In the genomic region with DNA sequence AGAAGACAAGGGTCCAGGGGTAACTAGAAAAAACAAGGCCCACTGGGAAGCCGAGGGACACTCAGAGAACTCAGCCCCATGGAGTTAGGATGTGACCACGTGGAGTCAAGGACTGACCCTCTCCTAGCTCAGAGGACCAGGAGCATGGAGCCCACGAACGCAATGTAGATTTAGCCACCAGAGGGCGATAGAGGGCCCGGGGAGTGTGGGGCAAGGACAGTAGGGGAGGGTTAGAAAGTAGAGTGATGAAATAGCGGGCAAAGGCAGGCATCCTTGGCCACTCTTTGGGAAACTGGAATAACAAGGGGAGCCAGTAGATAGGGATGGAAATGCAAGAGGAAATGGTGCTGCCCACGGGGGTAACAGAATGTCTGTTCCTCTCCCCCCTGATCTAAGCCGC, we compare ENCODE assay signal across 8 mouse cellular contexts. TPM values are rescaled to one million over a fixed set of nuclear protein-coding genes. Genes with fewer than 3 reads are reported as not detected.
DNase-seq lines count a peak whose midpoint lies in the region; ATAC-seq and TF ChIP-seq lines count a peak whose summit lies in the region.
"Had no signal": no experiment of that assay in that cellular context is flagged by ENCODE, and none has a peak within 500 bp of the region (broad histone marks: within the 10 kb centered on the region; RNA-seq: fewer than 3 reads in every experiment).

No protein-coding gene starts in this region.

- TF ChIP-seq EP300 in MEL (IDR thresholded peaks at IDR 0.05; ENCODE audit: low read depth in 1 of 2, low read length in 2 of 2): no peak

- no peaks in the 10 kb centered on the region for H3K27me3 ChIP-seq in kidney, embryonic 15.5 days
- H3K27me3 ChIP-seq in MEL (ENCODE audit: control insufficient read depth in 1 of 2, insufficient read depth in 2 of 2, low read length in 2 of 2): no peaks in the 10 kb centered on the region

- no peak overlapping the region for H3K4me3 ChIP-seq in kidney, embryonic 15.5 days (replicated peaks)
- no peak overlapping the region for H3K4me3 ChIP-seq in MEL (ENCODE audit: control insufficient read depth in 1 of 2, insufficient read depth in 1 of 2, low read depth in 2 of 2, low read length in 2 of 2)
- H3K4me3 ChIP-seq: megakaryocyte, embryonic 14.5 days had no signal

- H3K79me2 ChIP-seq in MEL (ENCODE audit: control insufficient read depth, insufficient read depth, low read length, poor library complexity): no peaks in the 10 kb centered on the region

- ATAC-seq in kidney, embryonic 15.5 days (replicated peaks; ENCODE audit: low FRiP score): no peak

- peak; percentile 34 for DNase-seq in kidney, postnatal 10 days
- peak; percentile 3 for DNase-seq in MEL (ENCODE audit: low read depth, low spot score)
- DNase-seq in brain, embryonic 14.5 days (ENCODE audit: low read depth): no peak
- DNase-seq in lung, postnatal 10 days: peak; percentile 32
- DNase-seq in thymus, postnatal 36 days: peak; percentile 33 to 46
- DNase-seq in frontal cortex, postnatal 36 days (ENCODE audit: low spot score in 2 of 2): no peak

- H3K9ac ChIP-seq in kidney, embryonic 15.5 days: no peak overlapping the region
- no peak overlapping the region for H3K9ac ChIP-seq in MEL (ENCODE audit: control insufficient read depth, low read depth, low read length, poor library complexity, severe bottlenecking)

- TF ChIP-seq CTCF in MEL (IDR thresholded peaks at IDR 0.05 in 2 of 3, conservative IDR thresholded peaks at IDR 0.05 in 1 of 3; ENCODE audit: control insufficient read depth in 1 of 3, insufficient read depth in 1 of 3, low read depth in 2 of 3, low read length in 3 of 3, poor library complexity in 1 of 3, severe bottlenecking in 1 of 3): peak; percentile 22 to 37 (median 35); a peak in 4 of 6 replicates
- peak; percentile 42; the same call in 1 of the 2 replicates for TF ChIP-seq CTCF in brain, embryonic 14.5 days (IDR thresholded peaks at IDR 0.05; ENCODE audit: borderline replicate concordance, extremely low read depth, insufficient read depth, insufficient read length)

- H3K9me3 ChIP-seq in kidney, embryonic 15.5 days (replicated peaks): no peaks in the 10 kb centered on the region
- H3K9me3 ChIP-seq in MEL (replicated peaks; ENCODE audit: insufficient read depth, low read length): no peaks in the 10 kb centered on the region

- TF ChIP-seq POLR2A in MEL (IDR thresholded peaks at IDR 0.05; ENCODE audit: control insufficient read depth in 1 of 2, insufficient read depth in 1 of 2, low read depth in 1 of 2, low read length in 2 of 2, poor library complexity in 1 of 2): no peak
- no peak for TF ChIP-seq POLR2A in brain, embryonic 14.5 days (IDR thresholded peaks at IDR 0.05; ENCODE audit: borderline replicate concordance, extremely low read depth, insufficient read depth, insufficient read length, poor library complexity, severe bottlenecking)

- 51% methylated on average over 9 of the region's 9 CpGs for WGBS in kidney, embryonic 15.5 days

- H3K27ac ChIP-seq in kidney, embryonic 15.5 days: no peak overlapping the region
- H3K27ac ChIP-seq in MEL (ENCODE audit: control insufficient read depth, low read depth, low read length): no peak overlapping the region

- TF ChIP-seq RAD21 in MEL (IDR thresholded peaks at IDR 0.05; ENCODE audit: low read depth, low read length): no peak

- H3K4me2 ChIP-seq in kidney, embryonic 15.5 days: no peak overlapping the region

- H3K36me3 ChIP-seq in kidney, embryonic 15.5 days: no peaks in the 10 kb centered on the region
- H3K36me3 ChIP-seq in MEL (ENCODE audit: control insufficient read depth in 1 of 2, insufficient read depth in 2 of 2, low read length in 2 of 2): no peaks in the 10 kb centered on the region

- no peaks in the 10 kb centered on the region for H3K4me1 ChIP-seq in kidney, embryonic 15.5 days
- no peaks in the 10 kb centered on the region for H3K4me1 ChIP-seq in MEL (ENCODE audit: control insufficient read depth in 1 of 2, insufficient read depth in 2 of 2, low read length in 2 of 2)
- H3K4me1 ChIP-seq: megakaryocyte, embryonic 14.5 days had no signal

TF ChIP-seq in MEL, 35 proteins besides CTCF, POLR2A, EP300 and RAD21:
- TF ChIP-seq SMC3 (IDR thresholded peaks at IDR 0.05; ENCODE audit: low read depth, low read length): peak; percentile 22; the same call in 1 of the 2 replicates
- TF ChIP-seq NELFE (IDR thresholded peaks at IDR 0.05; ENCODE audit: low read depth, low read length): no peak
- TF ChIP-seq GATA1 (IDR thresholded peaks at IDR 0.05; ENCODE audit: low read depth, low read length): no peak
- TF ChIP-seq SIN3A (IDR thresholded peaks at IDR 0.05; ENCODE audit: low read length): no peak

RNA-seq across cellular contexts. Expression of gene Ky, which starts 26.5 kb away (rescaled TPM):
- 0.27 and 0.41 TPM in 2 replicates for polyA plus RNA-seq in kidney, embryonic 15.5 days (2015; fragmentation: Nextera tagmentation; extraction: Ambion mirVana)
- total RNA-seq in MEL (2012; rRNA removed): not detected in 2 replicates
- not detected for polyA plus RNA-seq in MEL (2012; ENCODE audit: insufficient read depth in 1 of 2, insufficient read length in 2 of 2, low read depth in 1 of 2, low replicate concordance in 2 of 2, missing spikeins in 1 of 2)
- 0.68 and 1.6 TPM in 2 replicates for polyA plus RNA-seq in brain, embryonic 14.5 days (2012; rRNA removed)

Comparison
In these comparisons a context has a peak if more than half of its experiments do, and no peak if none do; other contexts are left out.
1. DNase-seq: peak in kidney, postnatal 10 days (single experiment), MEL (single experiment), lung, postnatal 10 days (single experiment) and thymus, postnatal 36 days (2 of 2); none in brain, embryonic 14.5 days (single experiment) and frontal cortex, postnatal 36 days (0 of 2).